Mouse (Mus musculus): ENCODE data around the gene Parp1.

GRCm38 (mm10) chr1:180545918-180546545 lies 22.7 kb upstream of the Parp1 start:
- TF ChIP-seq CTCF (IDR thresholded peaks at IDR 0.05; ENCODE audit: control insufficient read depth, insufficient read depth, insufficient read length): no peak
- TF ChIP-seq MAX (IDR thresholded peaks at IDR 0.05): no peak
- TF ChIP-seq USF1 (IDR thresholded peaks at IDR 0.05; ENCODE audit: low read depth): no peak
- no peak for TF ChIP-seq MYOG (IDR thresholded peaks at IDR 0.05; ENCODE audit: control insufficient read depth, extremely low read depth, insufficient read length)
- TF ChIP-seq CEBPB (IDR thresholded peaks at IDR 0.05; ENCODE audit: low read depth): no peak
- TF ChIP-seq MYOD1 (IDR thresholded peaks at IDR 0.05; ENCODE audit: control insufficient read depth, insufficient read length, low read depth): no peak

All from C2C12 (cell line).